Mouse (Mus musculus) limb, embryonic 12.5 days (tissue): Measurements from ENCODE around the gene Stx8. TPM values are rescaled to one million over a fixed set of nuclear protein-coding genes. Genes with fewer than 3 reads are reported as not detected.

Experiments used
- ATAC-seq: fragments of 200-750 bp; cut with Nextera tagmentation; 2 replicates; pipeline ENCODE4 v1.8.0; 2017; ENCODE audit warnings: low read depth, moderate TSS enrichment; ENCODE audit not compliant: insufficient number of reproducible peaks, insufficient read depth, low FRiP score, low TSS enrichment
- H3K27ac ChIP-seq: fragments of 300-500 bp; sonication (generic); 2 replicates; pipeline ENCODE4 v1.5.1; 2016; ENCODE audit warnings: mild to moderate bottlenecking, moderate library complexity
- H3K27me3 ChIP-seq: fragments of 300-500 bp; sonication (generic); 2 replicates; pipeline ENCODE4 v1.6.1; 2016; ENCODE audit warnings: mild to moderate bottlenecking, moderate library complexity
- H3K36me3 ChIP-seq: fragments of 300-500 bp; sonication (generic); 2 replicates; pipeline ENCODE4 v1.6.1; 2016; ENCODE audit warnings: mild to moderate bottlenecking, moderate library complexity
- H3K4me1 ChIP-seq: fragments of 300-500 bp; sonication (generic); replicated peaks from 2 replicates; pipeline ENCODE4 v1.6.1; 2016
- H3K4me2 ChIP-seq: fragments of 300-500 bp; sonication (generic); 2 replicates; pipeline ENCODE4 v1.6.1; 2016; ENCODE audit warnings: mild to moderate bottlenecking, moderate library complexity
- H3K4me3 ChIP-seq: fragments of 300-500 bp; sonication (generic); replicated peaks from 2 replicates; pipeline ENCODE4 v1.5.1; 2016; ENCODE audit warnings: mild to moderate bottlenecking
- H3K9ac ChIP-seq: fragments of 300-500 bp; sonication (generic); replicated peaks from 2 replicates; pipeline ENCODE4 v1.6.1; 2016; ENCODE audit warnings: mild to moderate bottlenecking, moderate library complexity
- H3K9me3 ChIP-seq: fragments of 300-500 bp; sonication (generic); 2 replicates; pipeline ENCODE4 v1.6.1; 2016; ENCODE audit warnings: mild to moderate bottlenecking, moderate library complexity
- WGBS: fragments of 180-500 bp; shearing (Covaris S2); methylation state at CpG from one replicate; pipeline ENCODE4 v1.1.7; 2016; 5-methylcytosine and 5-hydroxymethylcytosine counted together
- polyA plus RNA-seq: library from polyadenylated mRNA; unstranded; fragments of >200 nt; fragmentation: Nextera tagmentation; extraction: Ambion mirVana; gene quantifications from 2 replicates; pipeline ENCODE4 v1.2.1, GENCODE M21; 2016

Stx8 gene
- polyA plus RNA-seq, 1 experiment from 2014 or later = 57.9 TPM

DNA sequence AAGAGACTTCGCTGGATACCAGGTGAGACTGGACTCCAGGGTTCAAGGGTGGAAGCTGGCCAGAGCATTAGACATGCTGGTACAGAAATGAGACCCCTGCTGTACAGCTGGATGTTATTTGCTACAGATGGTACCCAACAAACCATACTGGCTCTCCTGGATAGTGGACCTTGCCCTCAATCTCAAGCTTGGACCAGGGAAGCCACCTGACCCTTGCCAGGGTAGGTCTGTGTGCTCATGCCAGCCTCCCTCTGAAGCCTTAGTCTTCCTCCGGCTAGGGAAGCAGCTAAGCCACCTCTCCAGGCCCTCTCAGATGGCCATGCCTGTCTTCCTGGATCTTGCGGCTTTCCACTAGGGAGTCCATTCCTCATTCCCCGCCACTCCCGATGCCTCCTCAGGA is 244.7 kb downstream of the Stx8 start:
- Histone ChIP-seq H3K9me3 (no peaks in the 10 kb centered on the region), H3K9ac (no peak overlapping the region), H3K4me1 (peaks cover 57% of the 10 kb centered on the region), H3K4me2 (no peak overlapping the region), H3K27me3 (no peaks in the 10 kb centered on the region; the same call in 1 of the 2 replicates), H3K27ac (no peak overlapping the region), H3K4me3 (no peak overlapping the region), H3K36me3 (no peaks in the 10 kb centered on the region)
- 85% methylated on average over 5 of the region's 5 CpGs for WGBS
- ATAC-seq = no peak

DNA sequence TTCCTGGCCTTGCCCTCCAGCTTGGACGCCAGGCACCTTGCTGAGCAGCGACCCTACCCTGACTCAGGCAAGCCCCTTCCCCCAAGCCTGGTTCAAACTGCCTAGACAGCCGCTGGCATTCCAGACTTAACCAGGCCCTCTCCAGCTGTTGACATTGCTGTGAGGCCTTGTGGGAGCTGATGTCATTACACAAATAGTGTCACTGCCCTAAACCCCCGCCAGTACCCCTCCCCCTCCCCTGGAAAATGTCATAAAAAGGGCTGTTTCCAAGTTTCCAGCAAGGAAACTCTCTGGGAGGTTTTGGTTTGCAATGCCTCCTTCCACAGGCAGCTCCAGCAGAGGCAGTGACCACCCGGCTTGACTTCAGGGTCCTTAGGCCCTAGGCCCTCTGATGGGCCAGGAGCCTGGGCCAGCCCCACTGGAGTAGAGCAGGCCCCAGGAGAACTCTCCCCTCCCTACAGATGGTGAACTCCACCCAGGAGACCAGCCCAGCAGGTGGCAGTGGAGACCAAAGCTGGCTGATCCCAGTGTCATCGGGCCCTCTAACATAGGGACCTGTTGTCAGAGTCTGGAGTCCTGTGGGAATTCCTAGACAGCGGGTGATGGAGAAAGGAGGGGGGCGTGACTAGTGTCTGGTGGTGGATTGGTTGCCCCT is 246.1 kb downstream of the Stx8 start:
- 25% methylated on average over 8 of the region's 8 CpGs for WGBS
- Histone ChIP-seq H3K36me3 (no peaks in the 10 kb centered on the region), H3K27me3 (no peaks in the 10 kb centered on the region; the same call in 1 of the 2 replicates), H3K4me2 (no peak overlapping the region), H3K4me1 (peaks cover 71% of the 10 kb centered on the region), H3K4me3 (no peak overlapping the region), H3K27ac (peak overlapping the region; percentile 85), H3K9me3 (no peaks in the 10 kb centered on the region), H3K9ac (no peak overlapping the region)
- peak; percentile 79 for ATAC-seq

DNA sequence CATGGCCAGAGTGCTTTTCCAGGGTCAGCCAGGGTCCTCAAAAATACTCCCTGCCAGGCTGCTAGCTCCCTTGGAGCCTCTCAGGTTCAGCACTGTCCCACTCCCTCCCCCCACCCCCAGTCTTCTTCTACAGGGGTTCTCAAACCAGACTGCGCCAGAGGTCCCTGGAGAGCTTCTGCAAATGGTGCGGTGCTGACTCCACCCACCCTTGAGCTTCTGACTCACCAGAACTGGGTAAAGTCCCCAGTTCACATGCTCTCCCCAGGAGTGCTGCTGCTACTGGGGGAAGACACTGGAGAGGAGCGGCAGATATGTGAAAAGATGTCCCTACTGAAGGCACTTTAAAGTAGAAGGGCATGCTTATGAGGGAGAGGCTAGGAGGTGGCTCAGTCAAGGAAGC is 247.9 kb downstream of the Stx8 start:
- Histone ChIP-seq H3K4me1 (peaks cover 81% of the 10 kb centered on the region), H3K4me3 (no peak overlapping the region), H3K36me3 (no peaks in the 10 kb centered on the region), H3K27ac (no peak overlapping the region), H3K4me2 (no peak overlapping the region), H3K9ac (no peak overlapping the region), H3K27me3 (no peaks in the 10 kb centered on the region; the same call in 1 of the 2 replicates), H3K9me3 (no peaks in the 10 kb centered on the region)
- ATAC-seq = no peak
- 61% methylated on average over 3 of the region's 3 CpGs for WGBS

DNA sequence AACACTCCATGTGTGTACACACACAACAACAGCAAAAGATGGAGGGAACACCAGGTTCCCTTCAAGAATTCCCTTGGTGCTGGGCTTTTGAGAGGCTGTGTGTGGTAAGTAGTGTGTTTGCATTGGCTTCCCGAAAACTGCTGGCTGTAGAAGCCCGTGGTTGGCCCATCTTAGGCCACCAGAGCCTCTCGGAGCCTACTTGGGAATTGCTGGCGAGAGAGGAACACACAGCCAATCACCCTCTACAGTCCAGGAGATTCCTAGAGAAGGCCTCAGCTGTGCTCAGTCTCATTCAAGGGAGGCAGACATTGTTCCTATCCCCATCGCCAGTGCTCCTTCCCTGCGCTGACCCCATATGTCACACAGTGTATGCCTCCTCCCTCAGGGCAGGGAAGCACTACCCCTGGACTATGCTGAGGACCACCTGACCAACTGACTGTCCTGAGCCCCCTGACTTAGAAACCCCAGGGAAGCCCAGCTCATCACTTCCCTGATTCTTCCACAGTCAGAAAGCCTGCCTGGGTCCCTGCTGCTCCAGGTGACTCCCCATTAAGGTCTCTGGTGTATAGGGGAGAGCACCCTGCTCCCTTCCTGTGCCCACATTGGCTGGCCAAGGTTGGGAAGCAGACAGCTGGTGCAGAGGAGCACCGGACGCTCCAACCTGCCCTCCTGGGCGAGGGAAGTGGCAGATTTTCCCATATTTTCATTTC is 248.7 kb downstream of the Stx8 start:
- no peak for ATAC-seq
- Histone ChIP-seq H3K4me3 (no peak overlapping the region), H3K36me3 (no peaks in the 10 kb centered on the region), H3K4me1 (peaks cover 89% of the 10 kb centered on the region), H3K27ac (no peak overlapping the region), H3K9ac (no peak overlapping the region), H3K4me2 (no peak overlapping the region), H3K9me3 (no peaks in the 10 kb centered on the region), H3K27me3 (no peaks in the 10 kb centered on the region; the same call in 1 of the 2 replicates)
- WGBS = 79% methylated on average over 9 of the region's 9 CpGs

DNA sequence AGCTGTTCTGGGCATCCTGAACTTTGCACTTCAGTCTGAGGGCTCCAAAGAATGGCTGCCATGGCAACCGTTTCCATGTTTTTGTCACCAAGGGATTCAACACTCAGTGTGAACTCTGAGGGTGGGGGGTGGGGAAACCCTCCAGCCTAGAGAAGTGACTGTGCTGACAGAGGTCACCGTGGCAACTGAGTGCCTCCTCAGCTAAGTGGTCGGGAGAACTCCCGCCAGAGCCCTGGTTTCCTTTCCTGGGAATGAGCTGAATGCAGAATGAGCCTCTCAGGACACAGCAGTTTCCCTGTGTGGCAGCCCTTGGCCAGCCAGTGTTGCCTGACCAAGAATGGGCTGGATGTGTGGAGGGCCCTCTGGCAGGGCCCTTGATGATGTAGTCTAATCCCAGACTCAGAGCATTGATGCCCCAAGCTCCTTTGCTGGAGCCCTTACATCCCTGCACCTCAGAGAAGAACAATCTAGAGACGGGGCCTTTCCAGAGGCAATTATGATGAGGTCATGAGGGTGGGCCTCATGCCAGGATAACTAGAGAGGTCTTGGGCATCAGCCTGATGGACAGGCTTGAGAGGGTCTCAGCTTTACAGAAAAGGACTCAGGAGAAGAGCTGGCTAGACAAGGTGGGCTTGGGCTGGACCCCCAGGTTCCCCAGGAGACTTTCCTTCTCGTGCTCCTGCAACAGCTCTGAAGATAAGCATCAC is 249.4 kb downstream of the Stx8 start:
- no peak overlapping the region for H3K4me3 ChIP-seq
- peaks cover 96% of the 10 kb centered on the region for H3K4me1 ChIP-seq
- 0 out of 2 replicates have a peak overlapping the region, but pooled peaks have one; percentile 4 for H3K9ac ChIP-seq
- WGBS = 35% methylated on average over 6 of the region's 6 CpGs
- ATAC-seq = no peak
- H3K27me3 ChIP-seq = no peaks in the 10 kb centered on the region; the same call in 1 of the 2 replicates
- no peaks in the 10 kb centered on the region for H3K9me3 ChIP-seq
- no peak overlapping the region for H3K4me2 ChIP-seq
- H3K27ac ChIP-seq = no peak overlapping the region
- no peaks in the 10 kb centered on the region for H3K36me3 ChIP-seq

DNA sequence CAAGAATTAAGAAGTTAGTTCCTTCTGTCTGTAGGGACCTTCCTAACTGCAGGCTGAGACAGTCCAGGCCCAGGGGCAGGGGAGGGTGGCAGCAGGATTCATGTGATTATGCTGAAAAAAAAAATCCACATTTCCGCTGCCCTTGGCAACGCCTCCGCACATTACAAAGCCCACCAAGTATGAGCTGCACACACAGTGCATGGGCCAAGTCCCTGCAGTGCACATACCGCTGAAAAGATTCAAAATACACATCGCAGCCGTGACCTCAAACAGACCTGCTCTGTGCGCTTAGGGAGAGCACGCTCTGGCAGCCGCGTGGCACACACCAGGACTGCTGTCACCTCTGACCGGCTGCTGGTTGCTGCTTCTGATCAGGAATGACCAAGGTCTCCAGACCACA is 250.0 kb downstream of the Stx8 start:
- H3K9ac ChIP-seq = no peak overlapping the region
- H3K36me3 ChIP-seq = no peaks in the 10 kb centered on the region
- 75% methylated on average over 11 of the region's 11 CpGs for WGBS
- H3K9me3 ChIP-seq = no peaks in the 10 kb centered on the region
- no peak for ATAC-seq
- no peaks in the 10 kb centered on the region; the same call in 1 of the 2 replicates for H3K27me3 ChIP-seq
- H3K4me3 ChIP-seq = no peak overlapping the region
- 0 out of 2 replicates have a peak overlapping the region, but pooled peaks have one; percentile 12 for H3K27ac ChIP-seq
- peaks cover 99% of the 10 kb centered on the region for H3K4me1 ChIP-seq
- H3K4me2 ChIP-seq = no peak overlapping the region

DNA sequence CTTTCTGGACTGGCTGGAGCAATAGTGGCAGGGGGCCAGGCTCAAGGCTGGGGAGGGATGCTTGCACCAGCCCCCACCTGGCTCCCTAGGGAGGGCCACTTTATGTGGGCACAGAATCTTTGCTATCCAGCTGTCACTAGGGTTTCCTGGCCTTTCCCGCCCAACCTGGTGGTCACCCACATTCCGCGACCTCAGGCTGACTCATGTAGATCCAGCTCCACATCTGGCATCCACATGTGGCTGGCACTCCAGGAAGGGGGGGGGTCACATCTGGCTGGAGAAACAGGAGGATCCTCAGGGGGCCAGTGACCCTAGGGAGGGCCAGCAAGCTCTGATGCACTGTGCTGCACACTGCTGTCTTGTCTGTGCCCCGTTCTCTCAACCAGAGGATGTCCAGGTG is 254.7 kb downstream of the Stx8 start:
- Histone ChIP-seq H3K27me3 (peaks cover 3% of the 10 kb centered on the region; the same call in 1 of the 2 replicates), H3K4me1 (peaks cover 58% of the 10 kb centered on the region)
- no peak for ATAC-seq

DNA sequence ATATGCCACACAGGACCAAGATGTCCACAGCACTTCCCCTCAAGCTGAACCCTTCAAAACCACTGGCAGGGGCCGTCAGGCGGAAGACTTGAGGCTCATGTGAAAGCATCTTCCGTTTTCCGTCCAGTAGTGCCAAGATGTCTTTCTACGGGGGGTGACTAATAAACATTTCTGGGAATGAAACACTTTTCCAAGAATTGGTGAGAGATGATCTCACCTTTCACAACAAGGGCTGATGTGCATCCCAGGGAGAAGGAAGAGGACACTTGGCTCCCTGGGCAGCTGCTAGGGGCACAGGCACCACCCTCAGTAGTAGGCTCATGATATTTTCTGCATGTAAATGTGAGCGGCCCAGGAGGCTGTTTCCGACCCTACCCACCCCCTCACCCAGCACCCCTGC is 256.2 kb downstream of the Stx8 start:
- H3K9ac ChIP-seq = no peak overlapping the region
- H3K9me3 ChIP-seq = no peaks in the 10 kb centered on the region
- no peak overlapping the region for H3K4me2 ChIP-seq
- no peak overlapping the region for H3K27ac ChIP-seq
- H3K36me3 ChIP-seq = peaks cover 4% of the 10 kb centered on the region; the same call in 1 of the 2 replicates
- H3K4me3 ChIP-seq = no peak overlapping the region
- no peak for ATAC-seq
- H3K4me1 ChIP-seq = peaks cover 44% of the 10 kb centered on the region
- WGBS = 85% methylated on average over 7 of the region's 7 CpGs
- peaks cover 3% of the 10 kb centered on the region; the same call in 1 of the 2 replicates for H3K27me3 ChIP-seq

More for the DNA sequence above, 254.7 kb downstream of the Stx8 start:
- Histone ChIP-seq H3K4me2 (no peak overlapping the region), H3K27ac (peak overlapping the region; percentile 4; the same call in 1 of the 2 replicates), H3K9me3 (no peaks in the 10 kb centered on the region), H3K4me3 (no peak overlapping the region), H3K36me3 (peaks cover 4% of the 10 kb centered on the region; the same call in 1 of the 2 replicates), H3K9ac (no peak overlapping the region)
- 18% methylated on average over 4 of the region's 4 CpGs for WGBS

DNA sequence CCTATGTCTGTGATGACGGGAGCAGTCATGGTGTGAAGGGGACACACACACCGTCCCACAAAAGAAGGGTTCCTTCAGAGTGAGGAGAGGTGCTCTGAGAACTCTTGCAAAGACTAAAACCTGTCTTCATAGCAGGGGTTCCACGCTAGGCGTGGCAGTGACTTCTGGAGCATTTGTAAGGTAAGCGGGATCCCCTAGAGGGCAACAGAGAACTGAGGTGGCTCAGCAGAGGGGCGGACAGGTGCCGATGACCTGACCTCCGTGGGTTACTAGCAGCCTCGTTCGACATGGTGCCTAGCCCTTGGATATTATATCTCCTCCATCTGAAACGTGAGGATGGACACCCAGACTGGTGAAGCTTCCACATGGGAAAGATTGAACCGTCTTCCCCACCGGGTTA is 257.1 kb downstream of the Stx8 start:
- Histone ChIP-seq H3K4me3 (no peak overlapping the region), H3K27ac (no peak overlapping the region), H3K9me3 (no peaks in the 10 kb centered on the region), H3K27me3 (peaks cover 3% of the 10 kb centered on the region; the same call in 1 of the 2 replicates), H3K4me2 (no peak overlapping the region), H3K4me1 (peaks cover 34% of the 10 kb centered on the region), H3K36me3 (peaks cover 4% of the 10 kb centered on the region; the same call in 1 of the 2 replicates), H3K9ac (no peak overlapping the region)
- ATAC-seq = no peak
- WGBS = 55% methylated on average over 13 of the region's 13 CpGs

DNA sequence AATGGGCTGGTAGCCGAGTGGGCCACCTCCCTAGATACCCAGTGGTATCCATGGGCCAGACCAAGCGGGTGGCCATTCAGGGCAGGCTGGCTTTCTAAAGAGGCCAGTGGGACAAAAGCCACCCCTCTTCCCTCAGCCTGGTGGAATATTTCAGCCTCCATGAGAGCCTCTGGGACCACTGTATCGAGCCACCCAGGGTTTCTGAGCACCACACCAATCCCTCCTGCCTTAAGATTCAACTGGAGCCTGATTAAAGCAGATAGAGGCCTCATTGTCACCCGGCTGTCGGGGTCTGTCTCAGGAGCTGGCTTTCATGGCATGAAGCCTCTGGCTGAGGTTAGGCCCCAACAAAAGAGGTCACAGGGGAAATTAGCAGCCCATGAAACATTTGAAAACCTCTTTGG is 260.7 kb downstream of the Stx8 start:
- H3K4me2 ChIP-seq = no peak overlapping the region
- ATAC-seq = no peak
- no peak overlapping the region for H3K9ac ChIP-seq
- WGBS = 65% methylated on average over 5 of the region's 5 CpGs
- H3K4me3 ChIP-seq = no peak overlapping the region
- peaks cover 4% of the 10 kb centered on the region; the same call in 1 of the 2 replicates for H3K36me3 ChIP-seq
- H3K27me3 ChIP-seq = peaks cover 3% of the 10 kb centered on the region; the same call in 1 of the 2 replicates
- H3K4me1 ChIP-seq = peaks cover 16% of the 10 kb centered on the region
- no peak overlapping the region for H3K27ac ChIP-seq
- no peaks in the 10 kb centered on the region for H3K9me3 ChIP-seq

DNA sequence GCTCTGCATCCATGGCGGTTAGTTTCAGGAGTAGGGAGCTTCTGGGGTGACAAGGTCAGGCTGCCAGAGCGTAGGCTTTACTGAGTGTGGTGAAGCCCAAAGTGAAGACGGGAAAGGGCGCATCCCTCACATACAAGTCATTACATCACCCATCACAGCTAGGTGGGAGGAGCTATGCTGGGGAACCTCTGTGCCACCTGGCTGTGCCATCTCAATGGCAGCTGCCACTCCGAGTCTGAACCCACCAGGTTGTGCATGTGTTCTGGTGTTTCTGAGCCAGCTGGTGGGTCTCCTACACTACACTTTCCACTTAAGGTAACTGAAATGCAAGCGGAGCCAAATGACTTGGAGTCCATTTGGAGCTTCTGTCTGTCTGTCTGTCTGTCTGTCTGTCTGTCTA is 261.8 kb downstream of the Stx8 start:
- Histone ChIP-seq H3K4me2 (no peak overlapping the region), H3K27me3 (peaks cover under 1% of the 10 kb centered on the region; the same call in 1 of the 2 replicates), H3K9ac (no peak overlapping the region), H3K9me3 (no peaks in the 10 kb centered on the region), H3K4me1 (peaks cover 16% of the 10 kb centered on the region), H3K27ac (no peak overlapping the region), H3K36me3 (peaks cover 4% of the 10 kb centered on the region; the same call in 1 of the 2 replicates), H3K4me3 (no peak overlapping the region)
- 93% methylated on average over 6 of the region's 6 CpGs for WGBS
- no peak for ATAC-seq
